Mouse (Mus musculus): ENCODE data around the gene Vmn1r26.
"Not testable (repeated sequence)": the region's sequence is repeated elsewhere in the genome, so short reads cannot be mapped to it uniquely, and the experiment has no call there.

The Vmn1r26 gene

DNA sequence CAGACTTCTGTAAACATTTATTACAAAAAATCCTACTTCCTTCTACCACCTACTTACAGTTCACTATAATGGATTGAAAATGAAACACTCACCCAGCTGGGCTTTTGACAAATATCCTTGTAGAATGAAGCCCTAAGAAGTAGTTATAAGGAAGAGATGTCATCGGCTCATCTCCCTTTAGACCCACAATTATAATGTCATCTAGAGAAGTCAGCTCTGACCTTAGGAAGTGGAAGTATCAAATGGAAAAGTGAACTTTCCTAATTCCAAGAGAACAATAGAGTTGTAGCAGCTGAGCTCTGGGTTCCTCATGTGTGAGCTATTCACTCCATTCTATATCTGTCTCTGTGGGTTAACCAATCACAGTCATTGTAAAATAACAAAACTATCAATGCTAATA lies at the start of gene Vmn1r26:
TSS of gene Vmn1r26 (minus strand) at position 101 of the 400 bp plus-strand sequence.
- in situ Hi-C loops (cut with MboI, MseI): no loop called here

DNA sequence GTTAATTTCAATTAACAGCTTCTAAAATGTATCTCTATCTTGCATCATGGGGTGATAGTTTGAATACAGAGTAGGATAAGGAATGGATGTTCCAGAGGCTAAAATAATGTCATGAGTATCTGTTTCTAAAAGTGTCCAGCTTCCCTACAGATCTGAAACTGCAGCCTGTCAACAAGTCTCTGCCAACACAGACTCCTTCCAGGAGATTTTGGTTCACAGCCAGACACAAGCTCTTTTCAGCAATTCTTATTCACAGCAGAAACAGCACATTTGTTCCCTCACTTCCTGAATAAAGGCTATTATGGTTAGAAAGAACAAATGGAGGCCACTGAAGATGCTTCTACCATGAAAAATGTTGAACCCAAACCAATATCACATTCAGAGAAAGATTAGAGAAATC lies 29.1 kb upstream of the Vmn1r26 start:
- in situ Hi-C loops (cut with MboI, MseI): no loop called here

DNA sequence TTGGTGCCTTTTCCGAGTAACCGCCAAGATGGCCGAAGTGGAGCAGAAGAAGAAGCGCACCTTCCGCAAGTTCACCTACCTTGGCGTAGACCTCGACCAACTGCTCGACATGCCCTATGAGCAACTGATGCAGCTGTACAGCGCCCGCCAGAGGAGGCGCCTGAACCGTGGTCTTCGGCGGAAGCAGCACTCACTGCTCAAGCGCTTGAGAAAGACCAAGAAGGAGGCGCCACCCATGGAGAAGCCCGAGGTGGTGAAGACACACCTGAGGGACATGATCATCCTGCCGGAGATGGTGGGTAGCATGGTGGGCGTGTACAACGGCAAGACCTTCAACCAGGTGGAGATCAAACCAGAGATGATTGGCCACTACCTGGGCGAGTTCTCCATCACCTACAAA lies 2.5 kb upstream of the Vmn1r26 start:
- in situ Hi-C loops (cut with MboI, MseI): not testable (repeated sequence)

DNA sequence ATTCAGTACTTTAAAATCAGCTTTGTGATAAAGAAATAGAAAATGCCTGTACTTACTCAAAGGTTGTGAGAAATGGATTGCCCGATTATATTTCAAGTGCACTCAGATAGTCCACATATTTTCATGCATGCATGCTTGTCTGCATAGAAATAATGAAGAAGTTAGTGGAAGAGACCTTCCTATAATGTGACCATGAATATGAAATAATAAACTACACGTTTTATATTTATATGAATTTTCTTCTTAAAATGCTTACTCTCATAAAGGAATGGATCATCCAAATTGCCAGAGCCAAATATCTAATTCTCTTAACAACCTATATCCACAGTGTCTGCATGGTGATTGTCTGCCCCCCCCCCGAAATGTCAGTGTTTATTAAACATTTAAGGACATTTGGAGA lies 34.2 kb downstream of the Vmn1r26 start, which contains the start of gene Vmn1r25:
TSS of gene Vmn1r25 (minus strand) at position 101 of the 400 bp plus-strand sequence.
- in situ Hi-C loops (cut with MboI, MseI): no loop called here

DNA sequence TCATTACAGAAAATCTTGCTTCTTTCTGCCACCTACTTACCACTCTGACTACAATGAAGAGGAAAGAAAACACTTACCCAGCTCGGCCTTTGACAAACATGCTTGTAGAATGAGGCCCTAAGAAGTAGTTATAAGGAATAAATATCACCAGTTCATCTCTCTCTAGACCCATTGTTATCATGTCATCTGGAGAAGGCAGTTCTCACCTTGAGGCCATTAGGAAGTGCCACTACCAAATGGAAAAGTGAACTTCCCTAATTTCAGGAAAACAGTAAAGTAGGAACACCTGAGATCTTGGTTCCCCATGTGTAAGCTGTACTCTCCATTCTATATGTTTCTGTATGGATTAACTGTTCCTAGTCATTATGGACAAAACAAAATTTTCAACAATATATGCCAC lies 53.6 kb downstream of the Vmn1r26 start, which contains the start of gene Vmn1r24:
TSS of gene Vmn1r24 (minus strand) at position 101 of the 400 bp plus-strand sequence.
- in situ Hi-C loops (cut with MboI, MseI): not testable (repeated sequence)

Measured in regulatory T cell (primary cell).